Mouse (Mus musculus) small intestine, adult 2 months (tissue): Measurements from ENCODE around the gene Slc38a3.

ENCODE experiments used
- CTCF ChIP-seq: fragments of 200-500 bp; IDR thresholded peaks from 2 replicates; pipeline ENCODE4 v1.5.1; 2012; ENCODE audit warnings: low read depth, mild to moderate bottlenecking, control low read depth, inconsistent platforms, low read length, moderate library complexity, mixed read lengths; ENCODE audit not compliant: insufficient replicate concordance, insufficient read length; ENCODE audit errors: extremely low read depth
- POLR2A ChIP-seq: fragments of 200-500 bp; IDR thresholded peaks from 2 replicates; pipeline ENCODE4 v1.6.1; 2012; ENCODE audit warnings: low read depth, mild to moderate bottlenecking, control low read depth, inconsistent platforms, low read length, moderate library complexity

GRCm38 (mm10) chr9:107696845-107697610, 27.7 kb upstream of the Slc38a3 start:
- TF ChIP-seq CTCF (no peak), POLR2A (no peak)
